Mouse (Mus musculus): ENCODE data around the gene Ccr10.

DNA sequence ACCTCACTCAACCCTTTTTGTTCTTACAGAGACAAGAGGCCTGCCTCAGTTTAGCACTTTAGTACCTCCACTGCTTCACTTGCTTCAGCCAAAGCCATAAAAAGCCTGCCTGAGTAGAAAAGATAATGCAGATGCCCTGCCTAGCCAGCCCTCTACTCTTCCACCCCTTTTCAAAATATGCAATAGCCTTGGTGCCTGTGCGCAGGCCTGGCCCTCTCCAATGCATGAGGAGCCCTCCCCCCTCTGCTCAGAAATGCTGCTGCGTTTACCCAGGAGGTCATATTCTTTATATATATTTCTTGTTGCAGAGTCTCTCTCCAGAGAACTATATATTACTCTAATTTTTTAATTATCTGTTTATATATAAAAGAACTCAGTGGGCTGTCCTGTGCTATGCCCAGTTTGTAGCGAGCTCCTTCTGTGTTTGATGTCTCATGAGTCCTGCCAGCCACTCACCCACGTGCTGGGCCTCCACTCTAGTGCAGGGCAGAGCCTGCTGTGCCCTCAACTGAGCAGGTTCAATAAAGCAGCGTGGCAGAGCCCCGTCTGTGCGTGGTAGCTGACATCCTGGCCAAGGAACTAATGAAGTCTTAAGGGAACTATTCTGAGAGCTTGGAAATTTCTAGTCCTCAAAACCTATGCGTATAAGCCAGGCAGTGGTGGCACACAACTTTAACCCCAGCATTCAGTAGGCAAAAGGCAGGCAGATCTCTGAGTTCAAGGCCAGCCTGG lies 15.1 kb upstream of the Ccr10 start:
- no peak for TF ChIP-seq GATA1 (IDR thresholded peaks at IDR 0.05; ENCODE audit: low read length)
- no peak for TF ChIP-seq TAL1 (IDR thresholded peaks at IDR 0.05; ENCODE audit: low read length)

Data from erythroblast, embryonic 14.5 days (primary cell).